Mouse (Mus musculus) thymus, adult 2 months (tissue): ENCODE measurements around the gene Olfr1178.

Experiments used
- CTCF ChIP-seq: fragments of 200-500 bp; IDR thresholded peaks from 2 replicates; pipeline ENCODE4 v1.5.1; 2012; ENCODE audit warnings: mild to moderate bottlenecking, control low read depth, low read length, moderate library complexity, borderline replicate concordance; ENCODE audit not compliant: control insufficient read depth, poor library complexity, insufficient read depth; ENCODE audit errors: extremely low read depth
- POLR2A ChIP-seq: fragments of 200-500 bp; IDR thresholded peaks from 2 replicates; pipeline ENCODE4 v1.6.1; 2012; ENCODE audit warnings: mild to moderate bottlenecking, low read length, control low read depth, moderate library complexity; ENCODE audit not compliant: control insufficient read depth, poor library complexity, insufficient read depth; ENCODE audit errors: extremely low read depth

DNA sequence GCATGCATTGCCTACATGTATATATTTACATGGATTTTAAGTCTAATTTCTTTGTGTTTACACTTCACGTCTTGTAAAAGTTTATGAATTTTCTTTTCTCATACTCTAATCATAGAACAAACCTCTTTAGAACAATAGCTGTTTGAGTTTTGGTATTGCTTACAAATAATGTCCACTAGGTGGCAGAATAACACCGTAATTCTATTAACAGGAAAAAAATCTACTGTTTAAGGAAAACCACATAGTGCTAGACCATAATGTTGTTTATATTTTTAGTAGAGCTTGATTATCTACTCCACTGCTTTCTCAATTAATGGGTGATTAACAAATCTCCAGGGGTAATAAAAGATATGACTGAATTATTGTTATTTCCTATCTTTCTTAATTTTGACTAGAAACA, 30.6 kb upstream of the Olfr1178 start:
- no peak for TF ChIP-seq CTCF
- no peak for TF ChIP-seq POLR2A
